Mouse (Mus musculus) liver, embryonic 14.5 days (tissue): ENCODE data around the gene Olfr1055.

Experiments used
- CTCF ChIP-seq: IDR thresholded peaks from 2 replicates; pipeline ENCODE4 v1.5.1; 2016; ENCODE audit warnings: antibody characterized with exemption, low read depth, control low read depth
- EP300 ChIP-seq: IDR thresholded peaks from 2 replicates; pipeline ENCODE4 v1.6.1; 2016; ENCODE audit warnings: antibody characterized with exemption, low read depth

- TF ChIP-seq EP300 (no peak), CTCF (no peak)
These were observed 14.8 kb downstream of the Olfr1055 start, which contains the start of gene Olfr1054 for GRCm38 (mm10) chr2:86335333-86335732.
